In the genomic region with DNA sequence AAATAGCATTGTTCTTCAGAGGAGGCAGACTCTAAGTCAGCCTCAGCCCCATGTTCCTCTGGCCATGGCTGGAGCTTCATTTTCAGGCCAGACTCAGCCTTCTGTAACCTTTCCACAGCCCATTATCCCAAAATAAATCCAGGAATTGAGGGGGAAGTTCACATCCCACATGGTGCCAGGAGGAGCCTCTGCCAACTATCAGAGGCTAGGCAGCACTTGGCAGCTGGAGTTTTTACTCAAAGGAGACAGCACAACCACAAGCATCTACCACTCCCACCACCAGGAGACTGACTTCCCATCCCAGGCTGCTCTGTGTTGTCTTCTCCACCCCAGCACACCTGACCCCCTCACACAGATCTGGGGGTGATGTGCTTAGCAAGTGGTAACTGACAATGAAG, we compare ENCODE assay signal across 8 mouse cellular contexts.
DNase-seq lines count a peak whose midpoint lies in the region; ATAC-seq lines count a peak whose summit lies in the region.

No protein-coding gene starts in this region.

- no peak overlapping the region for H3K9ac ChIP-seq in embryonic facial prominence, embryonic 14.5 days (ENCODE audit: low read depth, low read length)
- no peak overlapping the region for H3K9ac ChIP-seq in midbrain, embryonic 16.5 days (ENCODE audit: low read depth, low read length)

- H3K4me1 ChIP-seq in embryonic facial prominence, embryonic 14.5 days (ENCODE audit: control insufficient read depth, insufficient read depth, low read length), result peaks cover 56% of the 10 kb centered on the region
- H3K4me1 ChIP-seq in hindbrain, embryonic 10.5 days (replicated peaks), result peaks cover 72% of the 10 kb centered on the region
- peaks cover 31% of the 10 kb centered on the region for H3K4me1 ChIP-seq in midbrain, embryonic 16.5 days (ENCODE audit: control insufficient read depth, insufficient read depth, low read length)

- no peaks in the 10 kb centered on the region for H3K36me3 ChIP-seq in embryonic facial prominence, embryonic 14.5 days (ENCODE audit: control insufficient read depth, insufficient read depth, low read length)
- no peaks in the 10 kb centered on the region for H3K36me3 ChIP-seq in hindbrain, embryonic 10.5 days
- no peaks in the 10 kb centered on the region for H3K36me3 ChIP-seq in midbrain, embryonic 16.5 days (ENCODE audit: control insufficient read depth, insufficient read depth, low read length)

- peak overlapping the region; percentile 83 for H3K27ac ChIP-seq in embryonic facial prominence, embryonic 14.5 days (replicated peaks; ENCODE audit: low read depth, low read length)
- peak overlapping the region; percentile 92 for H3K27ac ChIP-seq in hindbrain, embryonic 10.5 days
- H3K27ac ChIP-seq in midbrain, embryonic 16.5 days (ENCODE audit: low read length), result peak overlapping the region; percentile 5; the same call in 1 of the 2 replicates

- no peak for ATAC-seq in embryonic facial prominence, embryonic 14.5 days (ENCODE audit: low read depth)
- no peak for ATAC-seq in midbrain, embryonic 16.5 days
- ATAC-seq in erythroblast, adult 5-6 weeks (replicated peaks; ENCODE audit: low FRiP score, poor library complexity, severe bottlenecking), result no peak

- H3K27me3 ChIP-seq in embryonic facial prominence, embryonic 14.5 days (replicated peaks; ENCODE audit: control insufficient read depth, insufficient read depth, low read length), result no peaks in the 10 kb centered on the region
- H3K27me3 ChIP-seq in hindbrain, embryonic 10.5 days (ENCODE audit: insufficient read depth, poor library complexity, severe bottlenecking), result peaks cover 43% of the 10 kb centered on the region
- H3K27me3 ChIP-seq in midbrain, embryonic 16.5 days (ENCODE audit: control insufficient read depth, insufficient read depth, low read depth, low read length), result no peaks in the 10 kb centered on the region

- no peak overlapping the region for H3K4me3 ChIP-seq in embryonic facial prominence, embryonic 14.5 days (ENCODE audit: low read depth, low read length)
- H3K4me3 ChIP-seq in hindbrain, embryonic 10.5 days, result peak overlapping the region; percentile 35
- H3K4me3 ChIP-seq in midbrain, embryonic 16.5 days (ENCODE audit: low read depth, low read length), result no peak overlapping the region

- peak; percentile 42 for DNase-seq in left cerebral cortex, postnatal 4 days
- no peak for DNase-seq in left cerebral cortex, adult 11 months (ENCODE audit: low spot score)
- no peak for DNase-seq in embryonic facial prominence, embryonic 14.5 days (ENCODE audit: low spot score)
- no peak for DNase-seq in hindbrain, embryonic 10.5 days (ENCODE audit: low spot score)
- no peak for DNase-seq in spleen, postnatal 10 days (ENCODE audit: low spot score in 2 of 2)
- no peak for DNase-seq in layer of hippocampus, postnatal 14 days (ENCODE audit: low spot score in 2 of 2)

- no peaks in the 10 kb centered on the region for H3K9me3 ChIP-seq in embryonic facial prominence, embryonic 14.5 days (ENCODE audit: control insufficient read depth, low read length)
- no peaks in the 10 kb centered on the region for H3K9me3 ChIP-seq in hindbrain, embryonic 10.5 days
- no peaks in the 10 kb centered on the region for H3K9me3 ChIP-seq in midbrain, embryonic 16.5 days (replicated peaks; ENCODE audit: control insufficient read depth, low read length, poor library complexity, severe bottlenecking)

- H3K4me2 ChIP-seq in embryonic facial prominence, embryonic 14.5 days (ENCODE audit: low read depth, low read length), result peak overlapping the region; percentile 45; the same call in 1 of the 2 replicates
- H3K4me2 ChIP-seq in midbrain, embryonic 16.5 days (ENCODE audit: low read length), result no peak overlapping the region; the same call in 1 of the 2 replicates

- intact Hi-C loops in left cerebral cortex, postnatal 4 days (cut with DNase I), result no loop called here

Comparison
In these comparisons a context has a peak if more than half of its experiments do, and no peak if none do; other contexts are left out.
1. H3K27ac ChIP-seq: peak in every context shown above with its lines; median percentile 92 in hindbrain, embryonic 10.5 days; 83 in embryonic facial prominence, embryonic 14.5 days; 5 in midbrain, embryonic 16.5 days.